Mouse (Mus musculus) urinary bladder, postnatal 4 days (tissue): ENCODE data around the gene Gm42669.
A peak's percentile ranks its signal among the peaks of the same experiment; 100 is the strongest.

Source experiments
- DNase-seq, 2 experiments: peaks; one replicate each; pipeline ENCODE4 v3.0.0; 2021 to 2022; ENCODE audit warnings: low spot score in 2 of 2

Gm42669 gene

DNA sequence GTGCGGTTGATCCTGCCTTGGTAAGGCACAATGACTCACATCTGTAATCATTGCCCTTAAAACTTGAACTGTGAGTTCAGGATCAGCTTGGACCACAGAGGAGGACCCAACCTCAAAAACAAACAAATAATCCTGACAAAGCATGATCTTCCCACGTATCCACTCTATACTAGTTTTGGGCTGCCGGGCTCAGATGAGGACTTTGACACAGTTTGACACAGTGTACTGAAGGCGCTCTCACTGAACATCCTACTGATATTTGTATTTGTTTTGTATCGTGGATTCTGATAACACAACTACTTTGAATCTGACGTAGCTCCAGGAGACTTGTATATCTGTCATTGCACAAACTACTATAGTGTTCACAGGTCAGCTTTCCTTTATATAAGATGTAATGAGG lies 14.0 kb downstream of the Gm42669 start:
- no peak for DNase-seq

DNA sequence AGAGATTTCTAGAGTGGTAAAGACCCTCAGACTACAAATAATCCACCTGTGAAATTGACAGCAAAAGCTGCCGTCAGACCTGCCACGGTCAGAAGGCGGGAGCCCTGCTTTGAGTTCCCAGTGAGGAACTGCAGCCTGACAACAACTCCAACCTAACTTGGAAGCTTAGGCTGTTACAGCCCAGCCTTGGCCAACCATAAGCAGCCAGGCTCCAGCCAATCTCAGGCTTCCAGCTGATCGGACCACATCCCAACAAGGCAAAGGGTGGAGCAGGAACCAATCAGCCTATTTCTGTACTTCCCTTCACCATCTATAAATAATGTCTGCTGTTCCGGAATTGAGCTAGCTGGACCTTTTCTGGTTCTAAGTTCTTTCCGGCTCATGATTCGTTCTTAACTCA lies 14.5 kb downstream of the Gm42669 start:
- DNase-seq = no peak

DNA sequence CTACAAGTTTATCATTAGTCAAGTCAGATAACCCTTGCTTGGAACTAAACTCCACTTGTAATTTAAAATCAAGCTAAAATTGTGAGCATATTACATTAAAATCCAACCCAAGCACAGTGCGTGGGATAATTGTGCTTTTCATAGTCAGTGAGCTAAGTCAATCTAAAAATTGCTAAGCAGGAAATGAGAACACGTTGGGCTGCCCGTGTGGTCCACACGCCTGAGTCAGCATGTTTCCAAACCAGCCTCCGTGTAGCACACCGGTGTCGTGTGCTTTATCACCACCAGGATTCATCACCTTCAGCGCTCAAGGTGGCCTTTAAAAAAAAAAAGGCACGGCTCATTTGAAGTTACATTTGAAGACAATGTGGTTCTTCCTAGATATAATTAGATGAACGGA lies 16.9 kb downstream of the Gm42669 start:
- no peak for DNase-seq

DNA sequence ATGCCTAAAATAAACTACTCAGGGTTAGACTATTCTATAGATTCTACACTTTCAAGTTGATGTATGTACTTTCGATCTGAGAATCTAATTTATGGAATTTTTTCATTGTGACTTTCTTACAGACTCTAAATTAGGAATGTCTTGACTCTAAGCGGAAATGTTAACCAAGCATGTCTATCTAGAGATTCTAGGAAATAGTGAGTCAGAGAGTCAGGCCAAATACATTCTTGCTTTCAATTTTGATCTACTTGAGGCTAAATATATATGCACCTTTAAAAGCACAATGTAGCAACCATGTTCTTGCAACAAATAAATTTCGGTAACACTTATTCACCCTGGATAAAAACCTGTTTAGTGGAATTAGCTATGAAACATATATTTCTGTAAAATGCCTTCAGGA lies 21.4 kb downstream of the Gm42669 start:
- no peak for DNase-seq

DNA sequence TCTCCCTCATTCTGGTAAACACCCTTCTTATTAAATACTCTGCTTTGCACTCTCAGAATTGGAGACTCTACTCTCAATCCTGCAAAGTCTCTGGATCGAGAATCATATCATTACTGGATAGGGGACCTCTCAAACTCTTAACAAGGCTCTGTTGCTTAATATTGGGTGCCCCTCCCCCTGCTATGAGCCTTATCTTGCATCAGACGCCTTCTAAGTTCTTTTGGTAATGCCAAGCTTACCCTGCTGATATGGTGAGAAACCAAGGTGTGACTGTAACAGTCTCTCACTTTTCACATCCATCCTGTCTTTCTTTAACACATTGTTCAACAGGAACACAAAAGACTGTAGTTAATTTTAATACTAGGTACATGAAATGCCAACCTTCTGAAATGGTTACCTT lies 26.2 kb downstream of the Gm42669 start:
- no peak for DNase-seq

DNA sequence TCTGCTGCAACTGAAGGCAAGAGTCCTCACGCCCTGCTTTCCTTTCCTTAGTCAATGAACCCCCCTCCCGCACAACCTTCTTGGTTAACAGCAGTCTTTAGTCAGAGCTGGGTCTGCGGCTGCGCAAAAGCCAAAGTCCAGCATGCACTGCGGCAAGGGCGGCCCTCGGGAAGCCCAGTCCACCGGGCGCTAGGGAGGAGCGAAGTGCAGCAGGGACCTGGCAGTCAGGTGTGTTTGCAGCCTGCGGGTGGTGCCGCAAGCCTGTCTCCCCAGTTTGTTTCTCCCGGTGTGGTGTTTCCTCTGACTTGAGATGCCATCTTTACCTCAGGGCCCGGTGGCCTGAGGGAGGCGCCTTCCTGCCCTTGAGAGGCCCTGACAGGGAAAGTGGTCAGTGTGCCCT lies 27.2 kb downstream of the Gm42669 start, which contains the start of gene 1700028K03Rik:
TSS of gene 1700028K03Rik (plus strand) at position 129 of the 400 bp plus-strand sequence.
- DNase-seq = no peak

DNA sequence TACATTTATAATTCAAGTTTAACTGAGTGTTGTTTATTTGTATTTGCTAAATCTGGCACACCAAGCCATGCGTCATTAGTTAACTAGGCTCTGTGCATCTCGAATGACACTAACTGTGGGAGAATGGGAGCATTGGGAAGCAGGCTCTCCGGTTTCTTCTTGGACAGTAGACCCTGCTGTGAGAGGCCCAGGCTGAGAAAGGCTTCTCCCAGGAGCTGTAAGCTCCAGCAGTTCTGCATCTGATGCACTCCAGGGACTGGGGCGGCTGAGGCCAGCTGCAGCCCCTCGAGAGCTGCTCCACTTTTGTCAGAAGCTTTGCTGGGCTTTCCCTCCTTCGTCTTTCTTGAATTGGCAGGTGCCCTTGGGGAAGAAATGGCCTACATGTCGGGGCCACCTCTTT lies 34.3 kb downstream of the Gm42669 start:
- no peak for DNase-seq

DNA sequence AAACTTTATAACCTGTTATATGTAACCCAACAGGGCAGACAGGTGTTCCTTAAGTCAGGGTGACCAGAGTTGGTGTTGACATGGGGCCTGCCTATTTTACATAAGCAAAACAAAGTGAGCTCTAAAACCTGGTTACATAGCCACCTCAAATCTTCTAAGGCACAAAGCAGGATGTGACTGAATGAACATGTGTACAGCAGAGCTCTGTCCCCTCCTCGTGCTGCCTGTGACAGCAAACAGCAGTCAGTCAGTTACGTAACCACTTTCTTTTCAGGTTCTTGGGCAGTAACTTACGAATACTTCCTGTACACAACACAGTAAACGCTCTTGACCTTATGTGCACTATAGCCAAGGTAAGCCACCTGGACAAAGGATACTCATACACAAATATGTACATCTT lies 38.5 kb downstream of the Gm42669 start:
- DNase-seq = no peak

DNA sequence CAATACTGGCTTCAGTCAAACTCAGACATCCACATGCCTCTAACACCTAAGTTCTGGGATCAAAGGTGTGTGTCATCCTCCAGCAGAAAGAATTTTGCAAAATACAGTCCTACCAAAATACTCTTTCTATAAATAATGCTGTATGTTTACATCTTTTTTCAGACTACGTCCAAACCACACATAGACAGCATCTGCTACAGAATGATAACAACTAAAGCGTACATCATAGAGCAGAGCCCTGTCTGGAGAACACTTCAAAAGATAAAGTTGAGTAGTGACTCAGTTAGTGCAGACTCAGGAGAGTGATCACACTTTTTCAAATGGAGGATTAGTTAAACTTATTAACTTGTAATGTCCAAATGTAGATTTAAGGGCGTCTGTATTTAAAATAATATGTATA lies 40.5 kb downstream of the Gm42669 start:
- no peak for DNase-seq

DNA sequence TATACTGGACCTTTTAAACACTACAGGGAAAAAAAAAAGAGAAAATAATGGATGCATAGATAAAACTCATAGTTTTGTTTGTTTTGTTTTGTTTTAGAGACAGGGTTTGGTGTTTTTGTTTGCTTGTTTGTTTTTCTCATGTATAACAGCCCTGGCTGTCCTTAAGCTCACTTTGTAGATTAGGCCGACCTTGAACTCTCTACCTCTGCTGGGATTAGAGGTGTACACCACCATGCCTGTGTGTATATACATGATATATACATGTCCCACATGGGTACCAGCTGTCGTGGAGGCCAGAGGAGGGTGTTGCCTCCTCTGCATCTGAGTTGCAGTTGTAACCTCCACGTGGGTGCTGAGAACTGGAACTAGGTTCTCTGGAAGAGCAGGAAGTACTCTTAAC lies 41.0 kb downstream of the Gm42669 start:
- DNase-seq = no peak

DNA sequence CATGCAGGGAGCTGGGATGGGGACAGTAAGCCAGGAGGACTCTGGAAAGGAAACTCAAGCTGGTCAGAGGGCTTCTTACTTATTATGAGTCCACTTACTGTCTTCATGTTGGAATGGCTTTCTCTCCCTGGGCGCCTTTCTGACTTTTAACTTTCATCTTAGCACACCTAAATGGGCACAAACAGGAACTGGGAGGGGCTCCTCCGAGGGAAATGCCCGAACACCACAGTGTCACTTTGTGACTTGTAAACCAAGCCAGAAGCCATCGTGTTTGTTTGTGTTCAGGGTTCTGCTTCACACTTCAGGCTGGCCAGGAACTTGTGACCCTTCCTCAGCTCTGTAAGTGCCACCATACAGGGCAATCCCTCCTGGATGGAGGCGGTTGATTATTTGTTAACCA lies 46.9 kb downstream of the Gm42669 start:
- no peak for DNase-seq

DNA sequence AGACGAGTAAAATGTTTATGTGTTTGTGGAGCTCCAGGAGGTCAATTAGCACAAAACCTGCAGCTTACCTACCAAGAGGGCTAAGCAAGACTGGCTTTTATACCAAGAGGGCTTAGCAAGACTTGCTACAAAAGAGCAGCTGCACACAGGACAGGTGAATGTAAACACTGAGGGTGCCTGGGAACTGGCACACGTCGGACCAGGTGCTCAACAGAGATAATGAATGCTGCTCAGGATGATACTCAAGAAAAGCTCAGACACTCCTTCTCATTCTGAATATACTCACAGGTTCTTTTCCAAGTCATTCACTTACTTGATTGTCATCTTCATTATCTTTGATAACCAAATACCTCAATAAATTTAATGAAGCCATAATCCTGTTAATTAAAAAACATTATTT lies 49.5 kb downstream of the Gm42669 start:
- no peak for DNase-seq

DNA sequence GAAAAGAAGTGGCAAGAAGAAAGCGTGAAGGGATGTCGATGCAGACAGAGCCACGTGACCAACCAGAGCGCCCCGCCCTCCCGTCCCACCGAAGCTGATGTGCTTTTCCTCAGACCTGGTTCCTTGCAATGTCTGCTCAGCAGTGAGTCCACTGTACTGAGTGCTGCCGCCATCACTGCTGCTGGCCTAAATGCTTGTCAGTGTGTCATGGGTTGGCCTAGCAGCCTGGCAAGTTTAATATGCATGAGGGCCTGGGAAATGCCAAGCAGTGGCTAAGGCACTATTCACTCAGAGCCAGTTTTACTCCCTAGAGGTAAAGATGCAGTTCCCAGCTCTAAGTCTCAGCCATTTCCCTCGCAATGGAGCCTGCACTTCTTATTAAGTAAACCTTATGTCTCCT lies 61.7 kb downstream of the Gm42669 start:
- no peak for DNase-seq

DNA sequence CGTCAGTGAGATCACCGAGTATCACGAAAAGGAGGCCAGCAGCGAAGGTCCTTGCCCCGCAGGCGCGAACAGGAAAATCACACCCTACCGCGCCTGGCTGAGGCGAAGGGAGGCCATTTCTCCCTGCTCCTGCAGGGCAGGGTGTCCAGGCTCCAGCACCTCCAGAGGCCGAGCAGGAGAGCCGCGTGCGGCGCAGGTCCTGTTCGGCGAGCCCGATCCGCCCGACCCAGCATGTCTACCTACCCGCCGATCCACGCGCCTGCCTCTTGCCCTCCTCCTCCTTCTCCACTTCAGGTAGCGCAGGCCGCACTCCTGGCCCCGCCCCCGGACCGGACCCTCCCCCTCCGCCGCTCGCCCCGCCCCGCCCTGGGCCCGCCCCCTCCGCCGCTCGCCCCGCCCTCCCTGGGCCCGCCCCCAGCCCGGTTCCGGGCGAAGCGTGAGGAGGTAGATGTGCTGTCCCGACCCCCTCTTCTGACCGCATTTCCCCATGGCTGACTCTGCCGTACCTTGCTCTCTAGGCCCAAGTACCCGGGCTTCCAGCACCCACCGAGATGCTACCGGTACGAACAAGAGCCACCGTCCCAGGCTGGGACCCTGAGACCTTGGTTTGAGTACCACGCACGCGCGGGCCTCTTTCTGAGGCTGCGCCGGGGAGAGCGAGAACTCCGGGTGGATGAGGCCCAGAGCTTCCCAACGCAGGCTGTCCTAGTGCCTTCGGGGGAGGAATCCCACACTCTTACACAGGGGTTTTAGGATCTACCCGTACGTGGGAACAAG lies 90.1 kb downstream of the Gm42669 start, which contains the start of the genes Rpap2 and Glmn:
TSS of gene Rpap2 (plus strand) at position 73 of the 777 bp plus-strand sequence.
TSS of gene Glmn (minus strand) at position 588 of the 777 bp plus-strand sequence.
- DNase-seq = peak; percentile 81 to 82

DNA sequence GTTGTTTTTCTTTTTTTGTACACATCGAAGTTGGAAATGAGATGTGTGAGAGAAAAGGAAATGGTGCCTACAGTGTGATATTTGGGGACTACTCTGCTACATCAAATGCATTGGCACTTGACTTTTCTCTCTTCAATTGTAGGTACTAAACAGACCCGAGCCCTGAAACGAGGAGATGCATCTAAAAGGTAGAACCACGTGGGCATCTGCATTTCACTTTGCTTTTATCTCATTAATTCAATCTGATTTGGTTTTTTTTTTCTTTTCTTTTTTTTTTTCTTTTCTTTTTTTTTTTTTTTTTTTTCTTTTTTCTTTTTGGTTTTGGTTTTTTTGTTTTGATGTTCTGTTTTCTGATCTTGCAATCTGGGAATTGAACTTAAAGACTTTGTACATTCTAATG lies 91.0 kb downstream of the Gm42669 start:
- DNase-seq = no peak

DNA sequence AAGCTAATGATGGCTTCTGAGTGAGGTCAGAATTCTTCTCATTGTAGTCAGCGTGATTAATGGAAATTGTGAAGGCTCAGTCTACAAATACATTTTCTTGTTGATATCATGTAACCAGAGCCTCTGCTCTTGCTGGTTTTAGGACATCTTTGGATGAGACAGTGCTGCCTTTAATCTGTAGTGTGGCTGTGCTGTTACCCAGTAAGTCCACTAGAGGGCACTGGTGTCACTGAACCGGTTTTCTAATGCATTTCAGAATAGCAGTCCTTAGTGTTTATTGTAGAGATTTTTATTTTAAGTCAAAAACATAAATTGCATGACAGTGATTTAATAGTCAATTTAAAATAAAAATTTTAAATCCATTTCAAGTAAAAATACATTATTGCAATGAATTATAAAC lies 103.8 kb downstream of the Gm42669 start:
- no peak for DNase-seq

DNA sequence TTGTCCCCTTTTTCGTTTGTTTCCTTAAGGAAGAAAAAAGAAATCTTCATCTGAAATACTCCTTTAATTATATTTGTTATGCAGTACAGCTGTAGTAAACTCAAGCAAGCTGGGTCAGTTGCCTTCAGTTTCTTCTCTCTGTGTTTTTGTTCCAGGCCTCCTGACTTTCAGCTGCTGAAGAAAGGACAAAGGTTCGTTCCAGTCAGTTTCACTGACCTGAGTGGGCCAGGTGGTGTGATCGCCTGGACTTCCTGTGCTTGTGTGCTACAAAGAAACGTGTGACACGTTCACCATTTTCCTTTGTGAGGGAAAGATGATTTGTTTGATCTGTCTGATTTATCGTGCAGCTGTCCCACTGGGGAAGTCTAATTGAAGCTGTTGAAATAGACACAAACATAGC lies 110.6 kb downstream of the Gm42669 start:
- DNase-seq = peak in 1 of 2 experiments; percentile 7

DNA sequence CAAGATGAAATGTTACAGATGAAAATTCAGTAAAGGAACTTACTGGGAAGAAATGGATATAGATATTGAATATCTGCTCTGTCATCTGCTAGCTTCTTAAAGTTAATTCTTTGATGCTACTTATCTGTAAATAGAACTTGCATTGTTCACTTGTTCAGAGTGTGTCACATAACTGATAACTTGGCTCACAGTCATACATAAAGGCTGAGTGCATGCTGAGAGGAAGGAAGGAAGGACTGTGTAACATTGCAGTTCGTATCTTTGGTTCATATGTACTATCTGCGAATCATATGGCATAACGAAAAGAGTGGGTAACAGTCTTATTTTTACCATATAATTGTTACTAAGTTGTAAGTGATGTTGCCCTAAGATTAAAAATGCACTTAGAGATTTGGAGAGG lies 113.9 kb downstream of the Gm42669 start:
- no peak for DNase-seq
